Mouse (Mus musculus): ENCODE data around the gene G3bp2. TPM values are rescaled to one million over a fixed set of nuclear protein-coding genes. Genes with fewer than 3 reads are reported as not detected.
"Not testable (repeated sequence)": the region's sequence is repeated elsewhere in the genome, so short reads cannot be mapped to it uniquely, and the experiment has no call there.

G3bp2 gene
- 42.8 and 50.1 TPM in 2 replicates for polyA plus RNA-seq (2015; fragmentation: Nextera tagmentation; extraction: Ambion mirVana)

GRCm38 (mm10) chr5:92083417-92084038, at the start of gene G3bp2:
TSS of gene G3bp2 (minus strand) at chr5:92083719.
- peak; percentile 95 for ATAC-seq (ENCODE audit: insufficient read depth)
- WGBS (ENCODE audit: insufficient replicate concordance): under 1% methylated on average over 65 of the region's 65 CpGs
- H3K27ac ChIP-seq (replicated peaks): peak within 1 kb of the TSS; percentile 92
- H3K4me1 ChIP-seq (replicated peaks): peaks cover 52% of the 10 kb centered on the region
- H3K27me3 ChIP-seq: no peaks in the 10 kb centered on the region
- no peaks in the 10 kb centered on the region for H3K36me3 ChIP-seq (replicated peaks)
- peak within 1 kb of the TSS; percentile 99 for H3K4me2 ChIP-seq
- H3K4me3 ChIP-seq (replicated peaks): peak within 1 kb of the TSS; percentile 89
- H3K9me3 ChIP-seq (replicated peaks): no peaks in the 10 kb centered on the region
- peak within 1 kb of the TSS; percentile 79 for H3K9ac ChIP-seq

DNA sequence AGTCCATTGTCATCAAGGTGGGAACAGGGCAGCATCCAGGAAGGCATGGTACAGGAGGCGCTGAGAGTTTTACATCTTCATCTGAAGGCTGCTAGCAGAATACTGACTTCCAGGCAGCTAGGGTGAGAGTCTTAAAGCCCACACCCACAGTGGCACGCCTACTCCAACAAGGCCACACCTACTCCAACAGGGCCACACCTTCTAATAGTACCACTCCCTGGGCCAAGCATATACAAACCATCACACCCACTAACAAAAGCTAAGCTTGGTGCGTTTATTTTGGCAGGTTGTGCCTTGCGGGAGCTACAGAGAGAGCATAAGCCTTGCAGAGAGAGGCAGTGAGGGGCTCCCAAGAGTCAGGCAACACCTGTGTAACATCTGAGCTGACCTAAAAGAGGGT, 49.5 kb upstream of the G3bp2 start:
- H3K4me1 ChIP-seq (replicated peaks): peaks cover 68% of the 10 kb centered on the region
- H3K36me3 ChIP-seq (replicated peaks): peaks cover 20% of the 10 kb centered on the region
- not testable (repeated sequence) for ATAC-seq (ENCODE audit: insufficient read depth); H3K9me3 ChIP-seq (replicated peaks); H3K27me3 ChIP-seq
- WGBS (ENCODE audit: insufficient replicate concordance): 67% methylated on average over 4 of the region's 4 CpGs
- 0 out of 2 replicates have a peak overlapping the region, but pooled peaks have one; percentile 2 for H3K9ac ChIP-seq
- H3K4me2 ChIP-seq: peak overlapping the region; percentile 55
- peak overlapping the region; percentile 72 for H3K27ac ChIP-seq (replicated peaks)
- peak overlapping the region; percentile 42 for H3K4me3 ChIP-seq (replicated peaks)

GRCm38 (mm10) chr5:92132127-92132526, 48.6 kb upstream of the G3bp2 start:
- Histone ChIP-seq H3K9ac (no peak overlapping the region), H3K4me1 (replicated peaks) (peaks cover 74% of the 10 kb centered on the region), H3K36me3 (replicated peaks) (peaks cover 20% of the 10 kb centered on the region), H3K4me3 (replicated peaks) (peak overlapping the region; percentile 42), H3K4me2 (peak overlapping the region; percentile 55), H3K9me3 (replicated peaks) (no peaks in the 10 kb centered on the region), H3K27ac (replicated peaks) (no peak overlapping the region), H3K27me3 (no peaks in the 10 kb centered on the region)
- 91% methylated on average over 4 of the region's 4 CpGs for WGBS (ENCODE audit: insufficient replicate concordance)
- ATAC-seq (ENCODE audit: insufficient read depth): no peak

- Histone ChIP-seq H3K4me3 (replicated peaks) (peak overlapping the region; percentile 64; the same call in 1 of the 2 replicates), H3K4me2 (peak overlapping the region; percentile 74; the same call in 1 of the 2 replicates), H3K27ac (replicated peaks) (no peak overlapping the region), H3K36me3 (replicated peaks) (peaks cover 20% of the 10 kb centered on the region), H3K27me3 (no peaks in the 10 kb centered on the region), H3K9ac (no peak overlapping the region), H3K4me1 (replicated peaks) (peaks cover 69% of the 10 kb centered on the region), H3K9me3 (replicated peaks) (no peaks in the 10 kb centered on the region)
- ATAC-seq (ENCODE audit: insufficient read depth): no peak
- WGBS (ENCODE audit: insufficient replicate concordance): 79% methylated on average over 6 of the region's 6 CpGs
Observed at GRCm38 (mm10) chr5:92130040-92130682, 46.6 kb upstream of the G3bp2 start.

DNA sequence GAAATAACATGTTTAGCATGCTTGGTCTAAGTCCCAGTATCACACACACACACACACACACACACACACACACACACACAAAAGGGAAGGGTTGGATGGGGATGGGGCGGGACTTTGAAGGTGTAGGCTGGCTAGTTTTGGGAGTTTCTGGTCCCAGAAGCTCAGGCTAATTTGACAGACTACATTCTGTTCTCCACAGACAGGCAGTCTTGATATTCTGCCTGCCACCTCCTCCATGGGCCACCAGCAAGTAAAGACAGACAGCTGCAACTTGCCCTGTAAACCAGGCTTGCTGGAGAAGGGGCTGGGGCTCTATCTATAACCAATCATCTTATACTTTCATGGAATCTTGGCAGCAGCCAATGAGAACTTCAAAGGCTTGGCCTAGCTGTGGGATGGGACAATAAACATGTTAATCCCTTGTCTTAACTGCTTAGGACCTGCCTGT, 45.8 kb upstream of the G3bp2 start:
- H3K27me3 ChIP-seq: no peaks in the 10 kb centered on the region
- 55% methylated on average over 1 of the region's 1 CpGs for WGBS (ENCODE audit: insufficient replicate concordance)
- H3K9ac ChIP-seq: peak overlapping the region; percentile 53; the same call in 1 of the 2 replicates
- H3K4me3 ChIP-seq (replicated peaks): peak overlapping the region; percentile 64
- H3K27ac ChIP-seq (replicated peaks): peak overlapping the region; percentile 96
- ATAC-seq (ENCODE audit: insufficient read depth): no peak
- H3K36me3 ChIP-seq (replicated peaks): peaks cover 20% of the 10 kb centered on the region
- peak overlapping the region; percentile 74 for H3K4me2 ChIP-seq
- peaks cover 66% of the 10 kb centered on the region for H3K4me1 ChIP-seq (replicated peaks)
- H3K9me3 ChIP-seq (replicated peaks): no peaks in the 10 kb centered on the region

DNA sequence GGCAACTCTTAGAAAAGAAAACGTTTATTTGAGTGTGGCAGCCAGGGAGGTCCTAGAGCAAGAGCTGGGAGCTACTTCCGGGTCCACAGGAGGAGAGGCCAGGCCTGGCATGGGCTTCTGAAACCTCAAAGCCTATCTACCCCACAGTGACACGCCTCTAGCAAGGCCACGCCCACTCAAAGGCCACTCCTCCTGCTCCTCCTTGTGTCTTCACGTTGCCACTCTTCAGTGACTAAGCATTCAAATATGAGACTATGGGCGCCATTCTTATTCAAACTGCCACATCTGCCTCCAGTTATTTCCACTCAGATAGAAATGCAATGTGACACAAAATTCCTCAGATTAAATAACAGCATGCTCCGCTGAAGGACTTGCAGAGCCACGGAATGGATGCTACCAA, 45.1 kb upstream of the G3bp2 start:
- Histone ChIP-seq H3K4me3 (replicated peaks) (peak overlapping the region; percentile 64), H3K4me2 (peak overlapping the region; percentile 74), H3K9me3 (replicated peaks) (no peaks in the 10 kb centered on the region), H3K27me3 (no peaks in the 10 kb centered on the region), H3K36me3 (replicated peaks) (peaks cover 20% of the 10 kb centered on the region), H3K27ac (replicated peaks) (peak overlapping the region; percentile 96), H3K9ac (peak overlapping the region; percentile 73), H3K4me1 (replicated peaks) (peaks cover 60% of the 10 kb centered on the region)
- WGBS (ENCODE audit: insufficient replicate concordance): 18% methylated on average over 8 of the region's 8 CpGs
- ATAC-seq (ENCODE audit: insufficient read depth): peak; percentile 87

GRCm38 (mm10) chr5:92127751-92128150, 44.2 kb upstream of the G3bp2 start:
- no peaks in the 10 kb centered on the region for H3K27me3 ChIP-seq
- H3K4me2 ChIP-seq: peak overlapping the region; percentile 74
- peak overlapping the region; percentile 96 for H3K27ac ChIP-seq (replicated peaks)
- H3K9ac ChIP-seq: peak overlapping the region; percentile 73
- no peak for ATAC-seq (ENCODE audit: insufficient read depth)
- H3K9me3 ChIP-seq (replicated peaks): 0 out of 2 replicates have a peak, but pooled peaks cover under 1% of the 10 kb centered on the region
- peaks cover 20% of the 10 kb centered on the region for H3K36me3 ChIP-seq (replicated peaks)
- H3K4me1 ChIP-seq (replicated peaks): peaks cover 52% of the 10 kb centered on the region
- 81% methylated on average over 10 of the region's 10 CpGs for WGBS (ENCODE audit: insufficient replicate concordance)
- H3K4me3 ChIP-seq (replicated peaks): peak overlapping the region; percentile 64

GRCm38 (mm10) chr5:92127141-92127625, 43.7 kb upstream of the G3bp2 start:
- peak; percentile 86 for ATAC-seq (ENCODE audit: insufficient read depth)
- Histone ChIP-seq H3K9me3 (replicated peaks) (0 out of 2 replicates have a peak, but pooled peaks cover 4% of the 10 kb centered on the region), H3K4me3 (replicated peaks) (peak overlapping the region; percentile 64), H3K27ac (replicated peaks) (peak overlapping the region; percentile 96), H3K9ac (peak overlapping the region; percentile 73), H3K36me3 (replicated peaks) (peaks cover 20% of the 10 kb centered on the region), H3K27me3 (no peaks in the 10 kb centered on the region), H3K4me1 (replicated peaks) (peaks cover 46% of the 10 kb centered on the region), H3K4me2 (peak overlapping the region; percentile 74)
- 18% methylated on average over 9 of the region's 9 CpGs for WGBS (ENCODE audit: insufficient replicate concordance)

- Histone ChIP-seq H3K27me3 (no peaks in the 10 kb centered on the region), H3K9ac (no peak overlapping the region), H3K27ac (replicated peaks) (no peak overlapping the region), H3K4me3 (replicated peaks) (no peak overlapping the region), H3K4me1 (replicated peaks) (peaks cover 42% of the 10 kb centered on the region), H3K9me3 (replicated peaks) (0 out of 2 replicates have a peak, but pooled peaks cover 4% of the 10 kb centered on the region), H3K4me2 (no peak overlapping the region), H3K36me3 (replicated peaks) (peaks cover 7% of the 10 kb centered on the region)
- 87% methylated on average over 3 of the region's 3 CpGs for WGBS (ENCODE audit: insufficient replicate concordance)
- no peak for ATAC-seq (ENCODE audit: insufficient read depth)
Observed at GRCm38 (mm10) chr5:92125446-92125845, 41.9 kb upstream of the G3bp2 start.

- H3K4me2 ChIP-seq: no peak overlapping the region
- H3K9ac ChIP-seq: no peak overlapping the region
- ATAC-seq (ENCODE audit: insufficient read depth): no peak
- peaks cover 11% of the 10 kb centered on the region for H3K4me1 ChIP-seq (replicated peaks)
- no peaks in the 10 kb centered on the region for H3K27me3 ChIP-seq
- no peak overlapping the region for H3K4me3 ChIP-seq (replicated peaks)
- H3K36me3 ChIP-seq (replicated peaks): no peaks in the 10 kb centered on the region
- 0 out of 2 replicates have a peak, but pooled peaks cover 4% of the 10 kb centered on the region for H3K9me3 ChIP-seq (replicated peaks)
- no peak overlapping the region for H3K27ac ChIP-seq (replicated peaks)
- WGBS (ENCODE audit: insufficient replicate concordance): 57% methylated on average over 4 of the region's 4 CpGs
Observed at GRCm38 (mm10) chr5:92121636-92122035, 38.1 kb upstream of the G3bp2 start.

DNA sequence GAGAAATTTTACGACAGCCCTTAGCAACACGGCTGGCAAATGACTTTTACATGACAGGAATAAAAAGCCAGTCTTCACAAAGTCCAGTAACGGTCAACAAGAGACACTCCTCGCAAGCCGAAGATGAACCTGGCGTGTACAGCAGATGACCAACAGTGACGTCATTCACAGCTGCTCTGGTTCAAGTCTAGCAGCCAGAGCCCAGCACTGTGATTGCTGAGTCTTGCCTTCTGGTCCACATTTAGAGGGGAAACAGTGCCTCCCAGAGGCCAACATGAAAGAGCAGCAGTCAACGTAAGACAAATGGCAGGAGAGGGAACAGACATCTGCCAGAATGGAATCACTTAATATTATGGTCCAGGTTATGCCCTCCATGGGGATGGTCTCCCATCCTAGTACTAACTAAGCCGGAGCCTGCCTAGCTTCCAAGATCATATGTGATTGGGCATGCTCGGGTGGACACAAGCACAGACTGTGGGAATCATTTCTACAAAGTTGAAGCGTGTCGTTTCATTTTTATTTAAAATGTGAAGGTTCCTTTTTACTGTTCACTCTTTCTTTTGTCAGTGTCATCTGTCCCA, 34.4 kb upstream of the G3bp2 start:
- Histone ChIP-seq H3K4me2 (no peak overlapping the region), H3K4me1 (replicated peaks) (peaks cover 24% of the 10 kb centered on the region), H3K9me3 (replicated peaks) (0 out of 2 replicates have a peak, but pooled peaks cover 4% of the 10 kb centered on the region), H3K36me3 (replicated peaks) (no peaks in the 10 kb centered on the region), H3K4me3 (replicated peaks) (no peak overlapping the region), H3K27me3 (peaks cover 16% of the 10 kb centered on the region), H3K9ac (no peak overlapping the region), H3K27ac (replicated peaks) (no peak overlapping the region)
- 0 out of 2 replicates have a peak, but pooled peaks have one; percentile 31 for ATAC-seq (ENCODE audit: insufficient read depth)
- WGBS (ENCODE audit: insufficient replicate concordance): 49% methylated on average over 12 of the region's 12 CpGs

All from liver, embryonic 15.5 days (tissue).